Mouse (Mus musculus): ENCODE results near the gene Klhl22.

DNA sequence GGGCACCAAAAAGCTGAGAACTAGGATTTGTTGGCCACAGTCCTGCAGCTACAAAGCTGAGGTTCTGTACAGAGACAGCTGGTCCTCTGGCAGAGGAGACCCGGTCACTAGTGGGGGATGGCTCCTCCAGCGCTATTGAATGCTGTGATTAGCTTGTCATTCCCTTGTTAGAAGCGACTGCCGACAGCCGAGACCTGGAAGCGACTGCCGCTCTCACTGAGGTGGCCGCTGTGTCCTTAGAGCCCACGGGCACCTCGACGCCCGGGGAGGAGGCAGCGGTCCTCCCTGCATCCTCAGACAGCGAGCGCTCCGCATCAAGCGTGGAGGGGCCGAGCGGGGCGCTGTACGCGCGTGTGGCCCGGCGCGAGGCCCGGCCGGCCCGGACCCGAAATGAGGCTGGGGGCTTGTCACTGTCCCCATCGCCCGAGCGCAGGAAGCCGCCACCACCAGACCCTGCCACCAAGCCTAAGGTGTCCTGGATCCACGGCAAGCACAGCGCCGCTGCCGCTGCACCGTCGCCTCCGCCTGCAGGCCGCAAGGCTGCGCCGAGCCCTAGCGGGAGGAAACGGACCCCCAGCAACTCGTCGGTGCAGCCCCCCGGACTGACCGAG lies 47.3 kb downstream of the Klhl22 start:
- TF ChIP-seq CTCF (IDR thresholded peaks at IDR 0.05; ENCODE audit: extremely low read depth, insufficient read depth, insufficient read length, insufficient replicate concordance) (no peak), POLR2A (IDR thresholded peaks at IDR 0.05; ENCODE audit: low read depth, low read length) (no peak)

Measured in spleen, adult 2 months (tissue).